Mouse (Mus musculus) liver (tissue): ENCODE data around the gene Gtpbp8.

Source experiments
- DNase-seq: peaks from one replicate; pipeline ENCODE4 v3.0.0-alpha.2; 2020; ENCODE audit warnings: mixed read lengths

Gtpbp8 gene

DNA sequence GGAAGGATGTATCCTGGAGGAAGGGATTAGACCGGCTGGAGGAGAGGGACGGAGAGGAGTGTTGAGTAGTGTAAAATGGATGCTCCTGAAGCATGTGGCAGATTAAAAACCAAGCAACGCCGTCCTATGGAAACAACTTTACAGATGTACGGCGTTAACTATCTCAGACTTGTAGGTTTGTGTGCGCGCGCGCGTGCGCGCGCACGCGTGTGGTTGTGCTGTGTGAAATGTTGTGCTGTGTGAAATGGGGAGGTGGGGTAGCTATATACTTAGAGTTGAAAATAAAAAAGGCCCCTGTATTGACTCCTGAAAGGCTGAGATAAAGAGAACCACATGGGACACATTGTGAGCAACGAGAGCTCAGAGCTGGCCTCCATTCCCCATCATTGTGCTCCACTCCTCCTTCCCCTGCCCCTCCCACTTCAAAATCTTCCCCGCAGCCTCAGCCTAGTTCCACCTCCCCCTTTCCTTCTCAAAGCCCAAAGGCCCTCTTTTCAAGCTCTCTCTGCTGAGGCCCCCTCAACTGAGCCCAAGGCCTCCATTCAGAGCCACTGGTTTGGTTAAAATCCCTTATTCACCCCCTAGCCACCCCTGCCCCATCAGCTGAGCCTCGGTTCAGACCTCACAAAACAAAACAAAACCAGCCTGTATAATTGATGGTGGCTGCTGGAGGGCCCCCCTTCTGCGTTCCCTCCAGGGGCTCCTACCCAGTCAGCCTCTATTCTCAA is 59.0 kb downstream of the Gtpbp8 start:
- peak; percentile 6 for DNase-seq
